Mouse (Mus musculus) stomach, embryonic 14.5 days (tissue): ENCODE results near the gene Baat. TPM values are rescaled to one million over a fixed set of nuclear protein-coding genes. Genes with fewer than 3 reads are reported as not detected.
"Not testable (repeated sequence)": the region's sequence is repeated elsewhere in the genome, so short reads cannot be mapped to it uniquely, and the experiment has no call there.

Experiments used
- ATAC-seq: fragments of 200-750 bp; cut with Nextera tagmentation; 2 replicates; pipeline ENCODE4 v1.8.0; 2017; ENCODE audit warnings: low read depth, moderate TSS enrichment; ENCODE audit not compliant: insufficient number of reproducible peaks, insufficient read depth, low FRiP score
- H3K27ac ChIP-seq: fragments of 300-500 bp; sonication (generic); 2 replicates; pipeline ENCODE4 v1.5.1; 2014; ENCODE audit warnings: mild to moderate bottlenecking, low read length, moderate library complexity, mixed read lengths
- H3K27me3 ChIP-seq: fragments of 300-500 bp; sonication (generic); 2 replicates; pipeline ENCODE4 v1.6.1; 2014; ENCODE audit warnings: low read length, control low read depth, mixed read lengths; ENCODE audit not compliant: control insufficient read depth, insufficient read depth
- H3K36me3 ChIP-seq: fragments of 300-500 bp; sonication (generic); 2 replicates; pipeline ENCODE4 v1.6.1; 2014; ENCODE audit warnings: mild to moderate bottlenecking, control low read depth, low read length, moderate library complexity, mixed read lengths; ENCODE audit not compliant: control insufficient read depth, insufficient read depth
- H3K4me1 ChIP-seq: fragments of 300-500 bp; sonication (generic); 2 replicates; pipeline ENCODE4 v1.6.1; 2014; ENCODE audit warnings: low read length, control low read depth, mixed read lengths; ENCODE audit not compliant: control insufficient read depth, insufficient read depth
- H3K4me2 ChIP-seq: fragments of 300-500 bp; sonication (generic); replicated peaks from 2 replicates; pipeline ENCODE4 v1.6.1; 2014; ENCODE audit warnings: low read depth, low read length, control low read depth
- H3K4me3 ChIP-seq: fragments of 300-500 bp; sonication (generic); 2 replicates; pipeline ENCODE4 v1.5.1; 2014; ENCODE audit warnings: low read depth, low read length, control low read depth
- H3K9ac ChIP-seq: fragments of 300-500 bp; sonication (generic); replicated peaks from 2 replicates; pipeline ENCODE4 v1.6.1; 2014; ENCODE audit warnings: low read depth, mild to moderate bottlenecking, control low read depth, low read length, moderate library complexity, mixed read lengths
- H3K9me3 ChIP-seq: fragments of 300-500 bp; sonication (generic); 2 replicates; pipeline ENCODE4 v1.6.1; 2016; ENCODE audit warnings: low read depth, low read length, control low read depth; ENCODE audit not compliant: control insufficient read depth
- WGBS: fragments of 180-500 bp; shearing (Covaris S2); extraction: QIAGEN DNeasy Blood & Tissue Kit; methylation state at CpG from one replicate; pipeline ENCODE4 v1.1.7; 2014; 5-methylcytosine and 5-hydroxymethylcytosine counted together
- polyA plus RNA-seq: library from polyadenylated mRNA; unstranded; fragments of >200 nt; fragmentation: Nextera tagmentation; extraction: Ambion mirVana; gene quantifications from 2 replicates; pipeline ENCODE4 v1.2.1, GENCODE M21; 2014

The Baat gene
- polyA plus RNA-seq, 1 experiment from 2014 or later = 0.20 TPM

GRCm38 (mm10) chr4:49479035-49479434, 27.3 kb downstream of the Baat start:
- H3K9ac ChIP-seq, H3K4me3 ChIP-seq, ATAC-seq, H3K4me1 ChIP-seq, H3K9me3 ChIP-seq, H3K27me3 ChIP-seq, H3K36me3 ChIP-seq, H3K4me2 ChIP-seq: not testable (repeated sequence)
- 0 out of 2 replicates have a peak overlapping the region, but pooled peaks have one; percentile 21 for H3K27ac ChIP-seq
- WGBS = 16% methylated on average over 2 of the region's 2 CpGs

GRCm38 (mm10) chr4:49478118-49478877, 28.1 kb downstream of the Baat start:
- Histone ChIP-seq H3K4me2 (peak overlapping the region; percentile 40), H3K4me1 (no peaks in the 10 kb centered on the region), H3K27ac (no peak overlapping the region), H3K9me3 (no peaks in the 10 kb centered on the region), H3K9ac (no peak overlapping the region), H3K4me3 (peak overlapping the region; percentile 12; the same call in 1 of the 2 replicates), H3K36me3 (no peaks in the 10 kb centered on the region), H3K27me3 (no peaks in the 10 kb centered on the region)
- peak; percentile 81 for ATAC-seq
- 22% methylated on average over 19 of the region's 19 CpGs for whole genome bisulfite sequencing

GRCm38 (mm10) chr4:49474583-49474982, 31.8 kb downstream of the Baat start:
- Histone ChIP-seq H3K4me2 (no peak overlapping the region), H3K27me3 (no peaks in the 10 kb centered on the region), H3K4me3 (no peak overlapping the region), H3K27ac (no peak overlapping the region), H3K4me1 (no peaks in the 10 kb centered on the region), H3K9ac (no peak overlapping the region), H3K36me3 (no peaks in the 10 kb centered on the region), H3K9me3 (no peaks in the 10 kb centered on the region)
- no peak for ATAC-seq

GRCm38 (mm10) chr4:49473435-49474100, 32.8 kb downstream of the Baat start, which contains the start of gene Acnat1:
Gene Acnat1 (minus strand): TSS chr4:49473912.
- Histone ChIP-seq H3K4me1 (no peaks in the 10 kb centered on the region), H3K27me3 (no peaks in the 10 kb centered on the region), H3K27ac (no peak within 1 kb of the TSS), H3K4me2 (no peak within 1 kb of the TSS), H3K9ac (no peak within 1 kb of the TSS), H3K9me3 (no peaks in the 10 kb centered on the region), H3K36me3 (no peaks in the 10 kb centered on the region), H3K4me3 (no peak within 1 kb of the TSS)
- 48% methylated on average over 3 of the region's 3 CpGs for WGBS
- ATAC-seq = no peak

GRCm38 (mm10) chr4:49469435-49470151, 36.8 kb downstream of the Baat start:
- no peak for ATAC-seq
- 81% methylated on average over 3 of the region's 3 CpGs for WGBS
- no peaks in the 10 kb centered on the region for H3K36me3 ChIP-seq

GRCm38 (mm10) chr4:49467360-49467759, 39.0 kb downstream of the Baat start:
- no peaks in the 10 kb centered on the region for H3K36me3 ChIP-seq
- no peak overlapping the region for H3K4me3 ChIP-seq
- no peak overlapping the region for H3K9ac ChIP-seq
- H3K27me3 ChIP-seq = no peaks in the 10 kb centered on the region
- no peaks in the 10 kb centered on the region for H3K4me1 ChIP-seq
- no peak overlapping the region for H3K27ac ChIP-seq
- H3K9me3 ChIP-seq = no peaks in the 10 kb centered on the region
- WGBS = 94% methylated on average over 6 of the region's 6 CpGs
- no peak for ATAC-seq
- H3K4me2 ChIP-seq = no peak overlapping the region

More at GRCm38 (mm10) chr4:49469435-49470151, 36.8 kb downstream of the Baat start:
- no peak overlapping the region for H3K27ac ChIP-seq
- no peak overlapping the region for H3K4me2 ChIP-seq
- H3K4me3 ChIP-seq = no peak overlapping the region
- H3K27me3 ChIP-seq = no peaks in the 10 kb centered on the region
- H3K9me3 ChIP-seq = no peaks in the 10 kb centered on the region
- no peak overlapping the region for H3K9ac ChIP-seq
- H3K4me1 ChIP-seq = no peaks in the 10 kb centered on the region

- ATAC-seq = no peak
These were observed 50.2 kb downstream of the Baat start for GRCm38 (mm10) chr4:49456171-49456570.

GRCm38 (mm10) chr4:49451848-49452551, 54.4 kb downstream of the Baat start:
- no peak for ATAC-seq
- no peak overlapping the region for H3K4me3 ChIP-seq
- no peaks in the 10 kb centered on the region for H3K4me1 ChIP-seq
- no peak overlapping the region for H3K4me2 ChIP-seq
- no peak overlapping the region for H3K27ac ChIP-seq
- no peak overlapping the region for H3K9ac ChIP-seq
- H3K36me3 ChIP-seq = no peaks in the 10 kb centered on the region
- H3K27me3 ChIP-seq = no peaks in the 10 kb centered on the region
- WGBS = 60% methylated on average over 1 of the region's 1 CpGs
- no peaks in the 10 kb centered on the region for H3K9me3 ChIP-seq

More at GRCm38 (mm10) chr4:49456171-49456570, 50.2 kb downstream of the Baat start:
- no peak overlapping the region for H3K4me3 ChIP-seq
- H3K36me3 ChIP-seq = no peaks in the 10 kb centered on the region
- H3K4me2 ChIP-seq = no peak overlapping the region
- H3K9me3 ChIP-seq = no peaks in the 10 kb centered on the region
- H3K9ac ChIP-seq = no peak overlapping the region
- H3K4me1 ChIP-seq = no peaks in the 10 kb centered on the region
- no peaks in the 10 kb centered on the region for H3K27me3 ChIP-seq
- 47% methylated on average over 2 of the region's 2 CpGs for WGBS
- no peak overlapping the region for H3K27ac ChIP-seq
